Mouse (Mus musculus) cortical plate, adult 2 months (tissue): ENCODE measurements around the gene Slc16a11.

ENCODE experiments used
- CTCF ChIP-seq: fragments of 200-500 bp; IDR thresholded peaks from 2 replicates; pipeline ENCODE4 v1.5.1; 2011; ENCODE audit warnings: mild to moderate bottlenecking, control low read depth, low read length; ENCODE audit not compliant: insufficient read depth; ENCODE audit errors: extremely low read depth
- POLR2A ChIP-seq: fragments of 200-500 bp; IDR thresholded peaks from 2 replicates; pipeline ENCODE4 v1.6.1; 2011; ENCODE audit warnings: mild to moderate bottlenecking, low read length, control low read depth; ENCODE audit not compliant: insufficient read depth; ENCODE audit errors: extremely low read depth

- TF ChIP-seq POLR2A (no peak), CTCF (no peak)
Observed at GRCm38 (mm10) chr11:70234497-70234896, 21.9 kb downstream of the Slc16a11 start.
